Mouse (Mus musculus) hindbrain, postnatal 0 days (tissue): ENCODE measurements at regions not wholly inside any gene's neighbourhood (a gene's known extent, or its start where the extent isn't known, plus 50 kb on each side); places are given as distances from the start of the nearest gene placed in this dataset.

Experiments used
- ATAC-seq: fragments of 200-750 bp; cut with Nextera tagmentation; 2 replicates; pipeline ENCODE4 v1.8.0; 2017; ENCODE audit warnings: mild to moderate bottlenecking, moderate TSS enrichment, moderate library complexity
- DNase-seq: peaks from one replicate; pipeline ENCODE4 v3.0.0-alpha.2; 2015; ENCODE audit warnings: low spot score
- H3K27ac ChIP-seq: fragments of 300-500 bp; sonication (generic); 2 replicates; pipeline ENCODE4 v1.5.1; 2014; ENCODE audit warnings: mild to moderate bottlenecking
- H3K27me3 ChIP-seq: fragments of 300-500 bp; sonication (generic); 2 replicates; pipeline ENCODE4 v1.6.1; 2014; ENCODE audit warnings: low read length, mixed read lengths; ENCODE audit not compliant: insufficient read depth
- H3K36me3 ChIP-seq: fragments of 300-500 bp; sonication (generic); 2 replicates; pipeline ENCODE4 v1.6.1; 2014; ENCODE audit warnings: low read length, mixed read lengths; ENCODE audit not compliant: insufficient read depth
- H3K4me1 ChIP-seq: fragments of 300-500 bp; sonication (generic); 2 replicates; pipeline ENCODE4 v1.6.1; 2014; ENCODE audit warnings: antibody characterized with exemption, low read length, mixed read lengths; ENCODE audit not compliant: insufficient read depth
- H3K4me2 ChIP-seq: fragments of 300-500 bp; sonication (generic); 2 replicates; pipeline ENCODE4 v1.6.1; 2014; ENCODE audit warnings: low read depth, mild to moderate bottlenecking, low read length, moderate library complexity, mixed read lengths
- H3K4me3 ChIP-seq: fragments of 300-500 bp; sonication (generic); 2 replicates; pipeline ENCODE4 v1.5.1; 2014; ENCODE audit warnings: low read length
- H3K9ac ChIP-seq: fragments of 300-500 bp; sonication (generic); replicated peaks from 2 replicates; pipeline ENCODE4 v1.6.1; 2014; ENCODE audit warnings: mild to moderate bottlenecking, low read length, moderate library complexity, mixed read lengths
- H3K9me3 ChIP-seq: fragments of 300-500 bp; sonication (generic); 2 replicates; pipeline ENCODE4 v1.6.1; 2016; ENCODE audit warnings: low read length, mixed read lengths
- CTCF ChIP-seq: IDR thresholded peaks from 2 replicates; pipeline ENCODE4 v1.5.1; 2016; ENCODE audit warnings: antibody characterized with exemption, control low read depth, low read depth
- WGBS: fragments of 180-500 bp; shearing (Covaris S2); extraction: QIAGEN DNeasy Blood & Tissue Kit; methylation state at CpG from one replicate; pipeline ENCODE4 v1.1.7; 2014; 5-methylcytosine and 5-hydroxymethylcytosine counted together

DNA sequence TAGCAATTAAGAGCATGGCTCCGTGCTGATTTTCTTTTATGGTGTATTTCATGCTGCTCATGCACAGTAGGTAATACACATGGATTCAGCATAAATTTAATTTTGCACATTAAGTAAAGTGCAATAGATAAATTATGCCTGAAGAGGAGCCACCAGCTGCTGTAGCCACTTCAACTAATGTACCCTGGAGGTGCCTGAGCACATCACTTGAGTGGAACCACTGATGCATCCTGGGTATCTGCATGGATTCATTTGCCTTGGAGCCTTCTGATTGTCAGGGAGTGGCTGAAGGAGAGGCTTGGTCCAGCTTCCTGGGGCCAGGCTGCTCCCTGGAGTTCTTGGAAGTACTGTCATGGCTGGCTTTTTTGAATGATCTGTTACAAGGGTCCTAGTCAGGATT, 179.0 kb upstream of the Meis1 start:
- Histone ChIP-seq H3K4me1 (0 out of 2 replicates have a peak, but pooled peaks cover 5% of the 10 kb centered on the region), H3K4me2 (no peak overlapping the region), H3K4me3 (no peak overlapping the region), H3K9ac (no peak overlapping the region), H3K27ac (no peak overlapping the region), H3K9me3 (no peaks in the 10 kb centered on the region), H3K27me3 (no peaks in the 10 kb centered on the region), H3K36me3 (no peaks in the 10 kb centered on the region)
- DNase-seq (no peak), ATAC-seq (no peak)
- no peak for TF ChIP-seq CTCF
- 59% methylated on average over 1 of the region's 1 CpGs for WGBS

DNA sequence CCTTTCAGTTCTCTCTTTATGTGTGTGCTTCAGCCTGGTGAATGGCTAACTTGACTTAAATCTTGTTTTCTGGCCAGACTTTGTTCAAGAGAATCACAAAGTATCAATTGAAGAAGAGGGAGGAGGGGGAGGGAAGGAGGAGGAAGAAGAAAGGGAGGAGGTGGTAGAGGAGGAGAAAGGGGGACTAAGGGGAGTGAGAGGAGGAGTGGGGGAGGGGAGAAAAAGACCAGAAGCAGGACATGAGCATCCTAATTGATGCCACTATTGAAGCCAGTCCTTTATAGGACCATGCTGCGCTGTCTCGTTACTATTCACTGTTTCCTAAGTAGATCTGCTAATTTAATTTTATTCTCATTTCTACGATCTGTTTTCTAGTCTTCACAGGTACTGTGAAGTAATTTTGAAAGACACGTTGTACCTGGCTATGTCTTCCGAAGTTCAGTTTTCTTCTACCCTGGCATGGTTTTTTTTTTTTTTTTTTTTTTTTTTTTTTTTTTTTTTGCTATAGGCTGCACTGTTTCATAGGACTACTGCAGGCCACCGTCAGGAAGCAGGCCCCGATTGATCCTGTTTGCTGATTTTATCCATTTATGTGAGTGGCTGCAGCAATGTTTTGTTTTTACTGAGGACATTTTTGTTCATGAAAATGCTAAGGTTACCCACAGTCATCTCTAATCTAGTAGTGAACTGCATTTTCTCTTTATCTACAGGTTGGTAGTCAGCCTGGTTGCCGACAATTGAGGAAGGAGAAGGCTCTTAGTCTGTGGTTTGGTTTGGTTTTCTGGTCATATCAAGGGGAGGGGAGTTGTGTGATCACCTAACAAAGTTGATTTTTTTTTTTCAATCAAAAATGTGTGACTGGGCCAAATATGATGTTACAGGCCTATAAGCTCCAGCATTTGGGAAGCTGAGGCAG, 184.1 kb upstream of the Meis1 start:
- no peak for TF ChIP-seq CTCF
- peaks cover 15% of the 10 kb centered on the region; the same call in 1 of the 2 replicates for H3K4me1 ChIP-seq
- no peaks in the 10 kb centered on the region for H3K27me3 ChIP-seq
- peak; percentile 28 for DNase-seq
- H3K27ac ChIP-seq = peak overlapping the region; percentile 36; the same call in 1 of the 2 replicates
- no peaks in the 10 kb centered on the region for H3K9me3 ChIP-seq
- H3K4me2 ChIP-seq = no peak overlapping the region
- ATAC-seq = no peak
- no peaks in the 10 kb centered on the region for H3K36me3 ChIP-seq
- no peak overlapping the region for H3K9ac ChIP-seq
- H3K4me3 ChIP-seq = no peak overlapping the region
- 47% methylated on average over 8 of the region's 8 CpGs for WGBS

DNA sequence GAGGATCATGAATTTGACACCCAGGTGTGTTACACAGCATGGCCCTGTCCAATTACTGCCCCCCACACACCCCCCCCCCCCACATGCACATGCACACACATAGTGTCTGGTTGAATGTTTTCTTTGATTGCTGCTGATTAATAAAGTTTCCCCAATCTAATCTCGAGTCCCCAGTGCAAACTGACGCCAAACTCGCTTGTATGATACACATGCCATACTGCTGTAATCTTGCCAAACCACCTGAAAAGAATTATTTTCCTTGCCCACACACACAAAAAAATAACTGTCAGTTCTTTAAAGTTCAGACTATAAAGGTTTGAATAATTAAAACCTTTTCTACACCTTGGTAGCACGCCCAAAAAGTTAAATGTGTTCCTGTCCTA, 184.7 kb upstream of the Meis1 start:
- no peak for TF ChIP-seq CTCF
- no peaks in the 10 kb centered on the region for H3K36me3 ChIP-seq
- peaks cover 15% of the 10 kb centered on the region; the same call in 1 of the 2 replicates for H3K4me1 ChIP-seq
- no peak for DNase-seq
- no peak overlapping the region for H3K4me2 ChIP-seq
- no peak for ATAC-seq
- 50% methylated on average over 4 of the region's 4 CpGs for WGBS
- H3K27me3 ChIP-seq = no peaks in the 10 kb centered on the region
- H3K4me3 ChIP-seq = no peak overlapping the region
- no peaks in the 10 kb centered on the region for H3K9me3 ChIP-seq
- H3K27ac ChIP-seq = peak overlapping the region; percentile 36; the same call in 1 of the 2 replicates
- no peak overlapping the region for H3K9ac ChIP-seq

DNA sequence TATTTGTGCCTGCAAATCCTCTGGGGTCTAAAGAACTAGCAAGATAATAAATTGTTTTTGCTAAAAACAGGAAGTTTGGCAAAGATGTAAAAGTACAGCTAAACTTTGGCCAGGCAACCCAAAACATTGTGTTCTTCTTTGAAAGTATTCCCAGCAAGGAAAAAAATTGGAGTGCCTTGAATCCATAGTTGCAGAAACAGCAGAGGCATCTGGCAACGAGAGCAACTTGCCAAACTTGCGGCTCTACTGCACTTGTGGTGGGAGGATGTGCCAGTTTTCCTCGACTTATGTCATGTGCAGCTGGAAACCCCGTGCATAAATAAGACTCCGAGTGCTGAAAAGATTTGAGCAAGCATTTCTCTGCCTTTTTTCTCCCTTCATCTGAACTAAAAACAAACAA, 185.2 kb upstream of the Meis1 start:
- Histone ChIP-seq H3K27me3 (no peaks in the 10 kb centered on the region), H3K9ac (no peak overlapping the region), H3K27ac (0 out of 2 replicates have a peak overlapping the region, but pooled peaks have one; percentile 36), H3K4me3 (no peak overlapping the region), H3K4me2 (peak overlapping the region; percentile 40), H3K9me3 (no peaks in the 10 kb centered on the region), H3K36me3 (no peaks in the 10 kb centered on the region), H3K4me1 (peaks cover 15% of the 10 kb centered on the region; the same call in 1 of the 2 replicates)
- WGBS = 18% methylated on average over 5 of the region's 5 CpGs
- peak; percentile 85 for DNase-seq
- peak; percentile 73 for ATAC-seq
- TF ChIP-seq CTCF = no peak

DNA sequence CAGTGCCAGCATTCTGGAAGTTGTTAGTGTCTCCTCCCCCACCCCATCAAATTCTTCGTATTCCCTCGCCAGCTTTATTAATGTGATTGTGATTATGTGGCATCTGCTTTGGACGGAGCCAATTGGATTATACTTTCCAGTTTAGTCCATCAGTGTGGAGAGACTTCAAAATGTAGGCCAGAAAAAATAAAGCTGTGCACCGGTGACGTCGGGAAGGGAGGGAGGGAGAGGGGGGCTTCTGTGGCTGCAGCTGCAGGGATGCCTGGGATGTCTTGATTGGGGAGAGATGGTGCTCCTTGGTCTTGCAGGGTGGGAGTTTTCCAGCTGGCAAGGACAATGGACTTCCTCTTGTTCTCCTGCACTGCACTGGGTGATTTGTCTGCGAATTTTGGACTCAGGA, 185.7 kb upstream of the Meis1 start:
- no peak for TF ChIP-seq CTCF
- Histone ChIP-seq H3K9ac (no peak overlapping the region), H3K9me3 (no peaks in the 10 kb centered on the region), H3K27ac (peak overlapping the region; percentile 67), H3K27me3 (no peaks in the 10 kb centered on the region), H3K4me1 (peaks cover 15% of the 10 kb centered on the region; the same call in 1 of the 2 replicates), H3K4me3 (peak overlapping the region; percentile 11; the same call in 1 of the 2 replicates), H3K36me3 (no peaks in the 10 kb centered on the region), H3K4me2 (peak overlapping the region; percentile 40)
- peak; percentile 85 for ATAC-seq
- WGBS = 6% methylated on average over 7 of the region's 7 CpGs
- DNase-seq = peak; percentile 58

DNA sequence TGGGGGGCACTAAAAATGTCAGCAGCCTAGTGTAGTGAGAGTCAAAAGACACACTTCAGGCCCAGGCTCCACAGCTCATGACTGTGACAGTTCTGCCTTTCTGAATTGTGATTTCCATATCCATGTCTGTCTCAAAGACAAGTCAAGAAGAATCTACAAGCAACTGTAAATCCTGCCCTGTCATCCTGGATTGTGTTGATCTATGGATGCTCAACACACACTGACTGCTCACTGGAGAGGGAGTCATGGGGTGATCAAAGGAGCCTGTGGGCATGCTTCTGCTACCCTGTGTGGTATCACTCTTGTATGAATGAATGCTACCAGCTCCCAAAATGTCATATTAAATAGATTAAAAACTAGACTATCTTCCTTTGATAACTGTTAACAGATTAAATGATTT, 186.4 kb upstream of the Meis1 start:
- peak overlapping the region; percentile 67; the same call in 1 of the 2 replicates for H3K27ac ChIP-seq
- H3K9me3 ChIP-seq = no peaks in the 10 kb centered on the region
- no peaks in the 10 kb centered on the region for H3K36me3 ChIP-seq
- peaks cover 15% of the 10 kb centered on the region; the same call in 1 of the 2 replicates for H3K4me1 ChIP-seq
- no peaks in the 10 kb centered on the region for H3K27me3 ChIP-seq
- H3K4me2 ChIP-seq = peak overlapping the region; percentile 40; the same call in 1 of the 2 replicates
- ATAC-seq = peak; percentile 16; the same call in 1 of the 2 replicates
- H3K4me3 ChIP-seq = no peak overlapping the region
- no peak for DNase-seq
- TF ChIP-seq CTCF = no peak
- no peak overlapping the region for H3K9ac ChIP-seq

DNA sequence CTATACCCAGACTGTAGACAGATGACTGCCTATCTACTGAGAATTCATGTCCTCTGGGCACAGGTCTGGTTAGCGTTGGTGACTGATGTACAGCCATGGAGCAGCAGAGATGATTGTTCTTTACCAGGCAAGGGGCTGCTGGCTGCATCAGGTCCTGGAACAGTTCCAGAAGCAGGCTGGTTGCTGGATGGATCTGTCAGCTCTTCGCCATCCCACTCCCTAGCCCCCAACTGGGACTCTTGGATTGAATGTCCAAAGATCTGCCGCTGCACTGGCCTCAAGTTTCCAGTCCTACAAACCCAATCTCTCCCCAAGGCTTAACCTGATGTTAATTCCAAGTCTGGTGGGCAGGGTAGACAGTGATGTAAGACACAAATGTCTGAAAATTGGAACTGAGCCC, 200.7 kb upstream of the Meis1 start:
- Histone ChIP-seq H3K27me3 (no peaks in the 10 kb centered on the region), H3K4me3 (no peak overlapping the region), H3K4me1 (no peaks in the 10 kb centered on the region), H3K27ac (no peak overlapping the region), H3K36me3 (no peaks in the 10 kb centered on the region), H3K9ac (no peak overlapping the region), H3K9me3 (no peaks in the 10 kb centered on the region), H3K4me2 (no peak overlapping the region)
- TF ChIP-seq CTCF = no peak
- DNase-seq (peak; percentile 56), ATAC-seq (0 out of 2 replicates have a peak, but pooled peaks have one; percentile 15)
- 45% methylated on average over 3 of the region's 3 CpGs for WGBS
